Mouse (Mus musculus): ENCODE measurements around the gene Slc35f6. TPM values are rescaled to one million over a fixed set of nuclear protein-coding genes. Genes with fewer than 3 reads are reported as not detected.
A peak's percentile ranks its signal among the peaks of the same experiment; 100 is the strongest.

Slc35f6 gene
- total RNA-seq, 1 experiment = 40.0 TPM

DNA sequence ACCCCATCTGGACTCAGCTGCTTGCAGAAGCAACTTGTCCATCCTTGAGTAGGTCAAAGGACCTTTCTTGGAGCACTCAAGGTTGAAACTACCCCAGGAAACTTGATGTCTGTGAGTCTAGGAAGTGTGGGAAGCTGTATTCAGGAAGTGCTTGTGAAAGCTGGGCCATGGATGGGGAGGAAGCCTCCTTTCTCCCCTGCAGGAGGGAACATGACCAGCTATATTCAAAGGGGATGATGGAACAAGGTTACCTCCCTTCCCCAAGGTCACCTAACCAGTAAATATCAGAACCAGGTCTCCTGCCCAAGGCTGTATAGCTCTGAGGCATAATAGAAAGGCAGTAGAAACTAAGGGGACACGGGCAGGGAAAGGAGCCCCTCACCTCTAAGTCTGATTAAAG, 15.6 kb upstream of the Slc35f6 start:
- in situ Hi-C loops (cut with MboI; ENCODE audit: low sequenced_read_pairs in 2 of 2, unreplicated experiment in 2 of 2) = no loop called here
- no peak overlapping the region for H3K9ac ChIP-seq (ENCODE audit: insufficient read depth, low read depth, low read length, poor library complexity, severe bottlenecking)
- no peaks in the 10 kb centered on the region for H3K36me3 ChIP-seq (ENCODE audit: control insufficient read depth, insufficient read depth, low read length, poor library complexity, severe bottlenecking)
- no peak for DNase-seq (ENCODE audit: low read depth, low spot score)
- H3K27ac ChIP-seq (ENCODE audit: insufficient read depth, low read depth, low read length, poor library complexity, severe bottlenecking) = no peak overlapping the region
- no peak for TF ChIP-seq ZC3H11A (IDR thresholded peaks at IDR 0.05; ENCODE audit: borderline replicate concordance, low read depth, low read length)
- H3K4me3 ChIP-seq (ENCODE audit: insufficient read depth in 1 of 2, low read depth in 1 of 2, low read length in 2 of 2, poor library complexity in 1 of 2, severe bottlenecking in 1 of 2) = no peak overlapping the region
- 0 out of 2 replicates have a peak, but pooled peaks cover 1% of the 10 kb centered on the region for H3K9me3 ChIP-seq (ENCODE audit: control insufficient read depth, insufficient read depth, low read depth, low read length)
- no peaks in the 10 kb centered on the region for H3K4me1 ChIP-seq (ENCODE audit: control insufficient read depth in 2 of 2, insufficient read depth in 2 of 2, low read length in 2 of 2, poor library complexity in 1 of 2)

DNA sequence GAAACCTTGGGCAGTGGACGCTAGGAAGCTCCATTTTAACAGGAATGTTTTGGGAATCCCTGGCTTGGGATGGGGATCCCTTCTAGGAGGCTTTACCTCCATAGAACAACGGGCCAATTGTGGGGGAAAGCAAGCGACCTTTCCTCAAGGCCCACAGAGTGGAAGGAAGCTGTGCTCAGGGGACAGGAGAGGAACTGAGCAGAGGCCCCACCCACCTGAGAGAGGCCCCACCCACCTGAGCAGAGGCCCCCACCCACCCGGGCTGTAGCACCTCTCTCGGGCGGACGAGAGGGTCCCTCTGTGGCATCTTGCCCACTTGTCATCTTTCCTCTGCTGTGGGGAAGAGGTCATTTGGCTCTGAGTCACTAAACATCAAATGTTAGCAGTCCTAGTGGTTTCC, 10.7 kb upstream of the Slc35f6 start:
- in situ Hi-C loops (cut with MboI; ENCODE audit: low sequenced_read_pairs in 2 of 2, unreplicated experiment in 2 of 2) = loop anchor here in 1 of 2 experiments (5.0 kb wide), 2 partner anchors 120 to 215 kb away; no protein-coding TSS in a partner anchor
- no peaks in the 10 kb centered on the region for H3K36me3 ChIP-seq (ENCODE audit: control insufficient read depth, insufficient read depth, low read length, poor library complexity, severe bottlenecking)

DNA sequence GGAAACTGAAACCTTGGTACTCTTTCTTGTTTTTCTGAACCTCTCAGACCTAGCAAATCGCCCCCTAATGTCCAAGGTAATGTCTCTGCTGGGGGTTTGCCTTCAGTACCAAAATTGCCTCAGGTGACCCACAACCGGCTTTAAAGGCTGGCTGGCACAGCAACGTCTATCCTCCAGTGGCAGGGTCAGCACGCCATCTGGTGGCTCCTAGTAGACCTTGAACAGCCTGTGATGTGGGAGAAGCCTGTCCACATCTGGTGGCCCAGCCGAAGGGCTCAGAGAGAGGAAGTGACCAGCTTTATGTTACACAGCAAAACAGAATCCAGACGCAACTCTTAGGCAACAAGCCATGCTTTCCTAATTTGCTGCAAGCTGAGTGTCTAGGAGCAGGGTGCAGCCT, 9.7 kb upstream of the Slc35f6 start:
- no peak overlapping the region for H3K9ac ChIP-seq (ENCODE audit: insufficient read depth, low read depth, low read length, poor library complexity, severe bottlenecking)
- no peaks in the 10 kb centered on the region for H3K36me3 ChIP-seq (ENCODE audit: control insufficient read depth, insufficient read depth, low read length, poor library complexity, severe bottlenecking)
- no peaks in the 10 kb centered on the region for H3K9me3 ChIP-seq (ENCODE audit: control insufficient read depth, insufficient read depth, low read depth, low read length)
- TF ChIP-seq ZC3H11A (IDR thresholded peaks at IDR 0.05; ENCODE audit: borderline replicate concordance, low read depth, low read length) = peak; percentile 91; the same call in 1 of the 2 replicates
- no peak for TF ChIP-seq ZNF384 (IDR thresholded peaks at IDR 0.05; ENCODE audit: low read depth, low read length)
- TF ChIP-seq HCFC1 (IDR thresholded peaks at IDR 0.05; ENCODE audit: borderline replicate concordance, insufficient read depth, low read length) = no peak
- no peak for TF ChIP-seq MAFK (IDR thresholded peaks at IDR 0.05; ENCODE audit: insufficient read depth, low read depth, low read length)
- H3K27ac ChIP-seq (ENCODE audit: insufficient read depth, low read depth, low read length, poor library complexity, severe bottlenecking) = no peak overlapping the region
- no peak overlapping the region for H3K4me3 ChIP-seq (ENCODE audit: insufficient read depth in 1 of 2, low read depth in 1 of 2, low read length in 2 of 2, poor library complexity in 1 of 2, severe bottlenecking in 1 of 2)
- no peaks in the 10 kb centered on the region for H3K4me1 ChIP-seq (ENCODE audit: control insufficient read depth in 2 of 2, insufficient read depth in 2 of 2, low read length in 2 of 2, poor library complexity in 1 of 2)
- DNase-seq (ENCODE audit: low read depth, low spot score) = no peak
- in situ Hi-C loops (cut with MboI; ENCODE audit: low sequenced_read_pairs in 2 of 2, unreplicated experiment in 2 of 2) = loop anchor here in 1 of 2 experiments (5.0 kb wide), 2 partner anchors 121 to 216 kb away; no protein-coding TSS in a partner anchor

More for the DNA sequence above, 10.7 kb upstream of the Slc35f6 start:
- Histone ChIP-seq H3K4me1 (ENCODE audit: control insufficient read depth in 2 of 2, insufficient read depth in 2 of 2, low read length in 2 of 2, poor library complexity in 1 of 2) (no peaks in the 10 kb centered on the region), H3K9ac (ENCODE audit: insufficient read depth, low read depth, low read length, poor library complexity, severe bottlenecking) (no peak overlapping the region), H3K4me3 (ENCODE audit: insufficient read depth in 1 of 2, low read depth in 1 of 2, low read length in 2 of 2, poor library complexity in 1 of 2, severe bottlenecking in 1 of 2) (no peak overlapping the region), H3K9me3 (ENCODE audit: control insufficient read depth, insufficient read depth, low read depth, low read length) (no peaks in the 10 kb centered on the region), H3K27ac (ENCODE audit: insufficient read depth, low read depth, low read length, poor library complexity, severe bottlenecking) (no peak overlapping the region)
- no peak for DNase-seq (ENCODE audit: low read depth, low spot score)
- TF ChIP-seq MAFK (IDR thresholded peaks at IDR 0.05; ENCODE audit: insufficient read depth, low read depth, low read length) (no peak), ZNF384 (IDR thresholded peaks at IDR 0.05; ENCODE audit: low read depth, low read length) (no peak), CHD2 (IDR thresholded peaks at IDR 0.05; ENCODE audit: low read depth, low read length) (no peak), ZC3H11A (IDR thresholded peaks at IDR 0.05; ENCODE audit: borderline replicate concordance, low read depth, low read length) (no peak), HCFC1 (IDR thresholded peaks at IDR 0.05; ENCODE audit: borderline replicate concordance, insufficient read depth, low read length) (no peak)

- no peaks in the 10 kb centered on the region for H3K9me3 ChIP-seq (ENCODE audit: control insufficient read depth, insufficient read depth, low read depth, low read length)
- in situ Hi-C loops (cut with MboI; ENCODE audit: low sequenced_read_pairs in 2 of 2, unreplicated experiment in 2 of 2) = loop anchor here in 1 of 2 experiments (10.0 kb wide), 1 partner anchor 129 kb away; no protein-coding TSS in a partner anchor
- H3K4me3 ChIP-seq (ENCODE audit: insufficient read depth in 1 of 2, low read depth in 1 of 2, low read length in 2 of 2, poor library complexity in 1 of 2, severe bottlenecking in 1 of 2) = no peak overlapping the region
- no peak for DNase-seq (ENCODE audit: low read depth, low spot score)
- peaks cover 0 to 3% of the 10 kb centered on the region in 2 experiments; a peak in 1 of 4 replicates for H3K4me1 ChIP-seq (ENCODE audit: control insufficient read depth in 2 of 2, insufficient read depth in 2 of 2, low read length in 2 of 2, poor library complexity in 1 of 2)
- H3K9ac ChIP-seq (ENCODE audit: insufficient read depth, low read depth, low read length, poor library complexity, severe bottlenecking) = no peak overlapping the region
- TF ChIP-seq ZNF384 (IDR thresholded peaks at IDR 0.05; ENCODE audit: low read depth, low read length) (no peak), CHD2 (IDR thresholded peaks at IDR 0.05; ENCODE audit: low read depth, low read length) (no peak), HCFC1 (IDR thresholded peaks at IDR 0.05; ENCODE audit: borderline replicate concordance, insufficient read depth, low read length) (no peak), ZC3H11A (IDR thresholded peaks at IDR 0.05; ENCODE audit: borderline replicate concordance, low read depth, low read length) (no peak), MAFK (IDR thresholded peaks at IDR 0.05; ENCODE audit: insufficient read depth, low read depth, low read length) (no peak)
- H3K36me3 ChIP-seq (ENCODE audit: control insufficient read depth, insufficient read depth, low read length, poor library complexity, severe bottlenecking) = no peaks in the 10 kb centered on the region
- no peak overlapping the region for H3K27ac ChIP-seq (ENCODE audit: insufficient read depth, low read depth, low read length, poor library complexity, severe bottlenecking)
These were observed 4.1 kb upstream of the Slc35f6 start for GRCm38 (mm10) chr5:30643477-30644179.

Measured in ES-E14 (cell line).